Mouse (Mus musculus): ENCODE results near the gene Atg10.

- no peak for TF ChIP-seq CTCF (IDR thresholded peaks at IDR 0.05; ENCODE audit: low read depth)
- TF ChIP-seq EP300 (IDR thresholded peaks at IDR 0.05; ENCODE audit: low read depth): no peak
Measured at GRCm38 (mm10) chr13:91038034-91038433, 185.7 kb downstream of the Atg10 start.

All from heart, postnatal 0 days (tissue).